Mouse (Mus musculus) intestine, embryonic 14.5 days (tissue): ENCODE data around the gene Dll3. TPM values are rescaled to one million over a fixed set of nuclear protein-coding genes. Genes with fewer than 3 reads are reported as not detected.

Experiments
- ATAC-seq: fragments of 200-750 bp; cut with Nextera tagmentation; replicated peaks from 2 replicates; pipeline ENCODE4 v1.8.0; 2017; ENCODE audit warnings: low read depth, moderate number of reproducible peaks, moderate TSS enrichment, moderate library complexity; ENCODE audit not compliant: low FRiP score, low TSS enrichment
- DNase-seq: peaks from one replicate; pipeline ENCODE4 v3.0.0-alpha.2; 2018; ENCODE audit warnings: low spot score
- H3K27ac ChIP-seq: fragments of 300-500 bp; sonication (generic); 2 replicates; pipeline ENCODE4 v1.5.1; 2014; ENCODE audit warnings: low read depth, mild to moderate bottlenecking, control low read depth
- H3K27me3 ChIP-seq: fragments of 300-500 bp; sonication (generic); replicated peaks from 2 replicates; pipeline ENCODE4 v1.6.1; 2014; ENCODE audit warnings: low read length, control low read depth; ENCODE audit not compliant: control insufficient read depth, insufficient read depth
- H3K36me3 ChIP-seq: fragments of 300-500 bp; sonication (generic); 2 replicates; pipeline ENCODE4 v1.6.1; 2014; ENCODE audit warnings: low read length, control low read depth; ENCODE audit not compliant: control insufficient read depth, insufficient read depth
- H3K4me1 ChIP-seq: fragments of 300-500 bp; sonication (generic); replicated peaks from 2 replicates; pipeline ENCODE4 v1.6.1; 2014; ENCODE audit warnings: low read length, control low read depth, mixed read lengths; ENCODE audit not compliant: control insufficient read depth, insufficient read depth
- H3K4me2 ChIP-seq: fragments of 300-500 bp; sonication (generic); 2 replicates; pipeline ENCODE4 v1.6.1; 2014; ENCODE audit warnings: low read length
- H3K4me3 ChIP-seq: fragments of 300-500 bp; sonication (generic); 2 replicates; pipeline ENCODE4 v1.5.1; 2014; ENCODE audit warnings: low read depth, low read length, control low read depth, mixed read lengths
- H3K9ac ChIP-seq: fragments of 300-500 bp; sonication (generic); 2 replicates; pipeline ENCODE4 v1.6.1; 2014; ENCODE audit warnings: mild to moderate bottlenecking, low read length
- H3K9me3 ChIP-seq: fragments of 300-500 bp; sonication (generic); 2 replicates; pipeline ENCODE4 v1.6.1; 2016; ENCODE audit warnings: low read length, control low read depth; ENCODE audit not compliant: control insufficient read depth
- WGBS: fragments of 180-500 bp; shearing (Covaris S2); extraction: QIAGEN DNeasy Blood & Tissue Kit; methylation state at CpG from one replicate; pipeline ENCODE4 v1.1.7; 2014; 5-methylcytosine and 5-hydroxymethylcytosine counted together
- polyA plus RNA-seq: library from polyadenylated mRNA; unstranded; fragments of >200 nt; fragmentation: Nextera tagmentation; extraction: Ambion mirVana; gene quantifications from 2 replicates; pipeline ENCODE4 v1.2.1, GENCODE M21; 2014

Dll3 gene
- polyA plus RNA-seq, 1 experiment from 2014 or later: 6.8 TPM

- H3K4me3 ChIP-seq: peak within 1 kb of the TSS; percentile 99
- H3K9me3 ChIP-seq: no peaks in the 10 kb centered on the region
- peak within 1 kb of the TSS; percentile 97 for H3K9ac ChIP-seq
- WGBS: under 1% methylated on average over 73 of the region's 77 CpGs
- H3K4me1 ChIP-seq: peaks cover 16% of the 10 kb centered on the region; the same call in 1 of the 2 replicates
- H3K36me3 ChIP-seq: peaks cover 8% of the 10 kb centered on the region; the same call in 1 of the 2 replicates
- peak; percentile 97 for DNase-seq
- H3K27me3 ChIP-seq: no peaks in the 10 kb centered on the region
- peak within 1 kb of the TSS; percentile 92 for H3K27ac ChIP-seq
- peak within 1 kb of the TSS; percentile 95 for H3K4me2 ChIP-seq
- peak; percentile 96 for ATAC-seq
Observed at GRCm38 (mm10) chr7:28338108-28338998, 36.3 kb upstream of the Dll3 start, which contains the start of gene Supt5. Gene Supt5, minus strand, starts transcription at chr7:28338746.

DNA sequence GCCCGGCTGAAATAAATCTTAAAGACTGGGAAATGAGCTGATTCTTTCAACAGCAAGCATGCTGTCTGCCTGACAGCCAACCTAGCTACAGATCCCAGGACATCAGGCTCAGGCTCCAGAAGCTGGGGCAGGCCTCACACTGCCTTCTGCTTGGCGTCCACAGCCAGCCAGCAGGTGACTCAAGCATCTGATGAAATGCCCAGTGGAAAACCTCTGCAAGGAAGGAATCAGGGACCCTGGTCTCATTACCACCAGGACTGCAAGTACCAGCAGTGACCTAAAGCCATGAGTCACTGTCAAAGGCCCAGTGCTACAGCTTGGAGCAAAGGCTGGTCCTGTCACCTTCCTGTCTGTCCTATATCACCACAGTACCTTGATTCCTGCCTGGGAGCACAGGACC, 33.4 kb upstream of the Dll3 start:
- H3K36me3 ChIP-seq: peaks cover 25% of the 10 kb centered on the region
- H3K27me3 ChIP-seq: no peaks in the 10 kb centered on the region
- ATAC-seq (no peak), DNase-seq (no peak)
- H3K27ac ChIP-seq: no peak overlapping the region
- H3K9ac ChIP-seq: no peak overlapping the region
- H3K4me1 ChIP-seq: peaks cover 7% of the 10 kb centered on the region; the same call in 1 of the 2 replicates
- H3K4me2 ChIP-seq: no peak overlapping the region
- WGBS: 84% methylated on average over 2 of the region's 2 CpGs
- no peaks in the 10 kb centered on the region for H3K9me3 ChIP-seq
- H3K4me3 ChIP-seq: no peak overlapping the region

- no peak overlapping the region for H3K9ac ChIP-seq
- H3K4me2 ChIP-seq: no peak overlapping the region
- no peak overlapping the region for H3K27ac ChIP-seq
- H3K36me3 ChIP-seq: peaks cover 35% of the 10 kb centered on the region
- DNase-seq (no peak), ATAC-seq (no peak)
- H3K4me1 ChIP-seq: peaks cover 7% of the 10 kb centered on the region; the same call in 1 of the 2 replicates
- no peak overlapping the region for H3K4me3 ChIP-seq
- WGBS: 90% methylated on average over 4 of the region's 4 CpGs
- no peaks in the 10 kb centered on the region for H3K9me3 ChIP-seq
- no peaks in the 10 kb centered on the region for H3K27me3 ChIP-seq
Observed at GRCm38 (mm10) chr7:28334534-28334933, 32.5 kb upstream of the Dll3 start.

GRCm38 (mm10) chr7:28328260-28328659, 26.2 kb upstream of the Dll3 start:
- WGBS: 97% methylated on average over 2 of the region's 2 CpGs
- Histone ChIP-seq H3K36me3 (peaks cover 89% of the 10 kb centered on the region), H3K9me3 (no peaks in the 10 kb centered on the region), H3K27ac (no peak overlapping the region), H3K9ac (no peak overlapping the region), H3K4me1 (no peaks in the 10 kb centered on the region), H3K4me2 (no peak overlapping the region), H3K27me3 (no peaks in the 10 kb centered on the region), H3K4me3 (no peak overlapping the region)
- ATAC-seq (no peak), DNase-seq (no peak)

- H3K9ac ChIP-seq: no peak overlapping the region
- no peaks in the 10 kb centered on the region for H3K4me1 ChIP-seq
- no peaks in the 10 kb centered on the region for H3K9me3 ChIP-seq
- DNase-seq: no peak
- WGBS: 83% methylated on average over 4 of the region's 4 CpGs
- ATAC-seq: no peak
- H3K27me3 ChIP-seq: no peaks in the 10 kb centered on the region
- H3K27ac ChIP-seq: no peak overlapping the region
- no peak overlapping the region for H3K4me2 ChIP-seq
- peaks cover 100% of the 10 kb centered on the region for H3K36me3 ChIP-seq
- no peak overlapping the region for H3K4me3 ChIP-seq
Observed at GRCm38 (mm10) chr7:28326457-28326856, 24.4 kb upstream of the Dll3 start.

DNA sequence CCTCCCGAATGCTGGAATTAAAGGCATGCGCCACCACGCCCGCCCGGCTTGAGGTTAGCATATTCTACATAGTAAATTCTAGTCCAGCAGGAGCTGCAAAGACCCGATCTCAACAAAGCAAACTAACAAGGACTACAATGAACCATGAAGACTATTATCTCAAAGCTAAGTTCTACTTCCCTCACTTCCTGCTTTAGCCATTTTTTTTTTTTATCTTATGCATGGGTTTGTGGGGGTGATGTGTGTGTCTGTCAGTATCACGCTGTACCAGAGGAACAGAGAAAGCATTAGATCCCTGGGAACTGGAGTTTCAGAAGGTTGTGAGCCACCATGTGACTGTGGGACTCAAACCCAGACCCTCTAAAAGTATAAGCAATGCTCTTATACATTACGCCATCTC, 23.3 kb upstream of the Dll3 start:
- Histone ChIP-seq H3K4me2 (no peak overlapping the region), H3K27ac (no peak overlapping the region), H3K36me3 (peaks cover 100% of the 10 kb centered on the region), H3K4me1 (no peaks in the 10 kb centered on the region), H3K9ac (no peak overlapping the region), H3K27me3 (no peaks in the 10 kb centered on the region), H3K4me3 (no peak overlapping the region), H3K9me3 (no peaks in the 10 kb centered on the region)
- DNase-seq (no peak), ATAC-seq (no peak)
- 97% methylated on average over 8 of the region's 8 CpGs for WGBS

GRCm38 (mm10) chr7:28321974-28322720, 20.1 kb upstream of the Dll3 start:
- H3K36me3 ChIP-seq: peaks cover 100% of the 10 kb centered on the region
- no peak overlapping the region for H3K4me3 ChIP-seq
- H3K4me1 ChIP-seq: no peaks in the 10 kb centered on the region
- no peak overlapping the region for H3K4me2 ChIP-seq
- no peaks in the 10 kb centered on the region for H3K9me3 ChIP-seq
- DNase-seq (no peak), ATAC-seq (no peak)
- H3K27me3 ChIP-seq: no peaks in the 10 kb centered on the region
- no peak overlapping the region for H3K9ac ChIP-seq
- 95% methylated on average over 15 of the region's 15 CpGs for WGBS
- H3K27ac ChIP-seq: no peak overlapping the region

GRCm38 (mm10) chr7:28318714-28319113, 16.7 kb upstream of the Dll3 start:
- ATAC-seq: no peak
- Histone ChIP-seq H3K4me2 (no peak overlapping the region), H3K4me1 (no peaks in the 10 kb centered on the region), H3K27ac (no peak overlapping the region), H3K9me3 (no peaks in the 10 kb centered on the region), H3K9ac (no peak overlapping the region), H3K36me3 (peaks cover 96% of the 10 kb centered on the region), H3K27me3 (no peaks in the 10 kb centered on the region), H3K4me3 (no peak overlapping the region)
- no peak for DNase-seq
- WGBS: 93% methylated on average over 17 of the region's 17 CpGs
